Mouse (Mus musculus) kidney, postnatal 0 days (tissue): ENCODE data around the gene Polr2g. TPM values are rescaled to one million over a fixed set of nuclear protein-coding genes. Genes with fewer than 3 reads are reported as not detected.

Experiments
- ATAC-seq: fragments of 200-750 bp; cut with Nextera tagmentation; replicated peaks from 2 replicates; pipeline ENCODE4 v1.8.0; 2017; ENCODE audit warnings: low read depth, moderate number of reproducible peaks, moderate TSS enrichment, moderate library complexity; ENCODE audit not compliant: low FRiP score
- DNase-seq: peaks from one replicate; pipeline ENCODE4 v3.0.0-alpha.2; 2016; ENCODE audit warnings: low spot score
- H3K27ac ChIP-seq: fragments of 300-500 bp; sonication (generic); 2 replicates; pipeline ENCODE4 v1.5.1; 2014; ENCODE audit warnings: mild to moderate bottlenecking
- H3K27me3 ChIP-seq: fragments of 300-500 bp; sonication (generic); 2 replicates; pipeline ENCODE4 v1.6.1; 2014; ENCODE audit warnings: low read length, mixed read lengths; ENCODE audit not compliant: insufficient read depth
- H3K36me3 ChIP-seq: fragments of 300-500 bp; sonication (generic); 2 replicates; pipeline ENCODE4 v1.6.1; 2014; ENCODE audit warnings: low read length, mixed read lengths; ENCODE audit not compliant: insufficient read depth
- H3K4me1 ChIP-seq: fragments of 300-500 bp; sonication (generic); replicated peaks from 2 replicates; pipeline ENCODE4 v1.6.1; 2014; ENCODE audit warnings: antibody characterized with exemption, low read length, mixed read lengths; ENCODE audit not compliant: insufficient read depth
- H3K4me2 ChIP-seq: fragments of 300-500 bp; sonication (generic); 2 replicates; pipeline ENCODE4 v1.6.1; 2014; ENCODE audit warnings: mild to moderate bottlenecking, low read length, moderate library complexity, mixed read lengths
- H3K4me3 ChIP-seq: fragments of 300-500 bp; sonication (generic); replicated peaks from 2 replicates; pipeline ENCODE4 v1.5.1; 2014; ENCODE audit warnings: low read depth, low read length
- H3K9ac ChIP-seq: fragments of 300-500 bp; sonication (generic); 2 replicates; pipeline ENCODE4 v1.6.1; 2014; ENCODE audit warnings: low read depth, low read length
- H3K9me3 ChIP-seq: fragments of 300-500 bp; sonication (generic); replicated peaks from 2 replicates; pipeline ENCODE4 v1.6.1; 2016; ENCODE audit warnings: low read length, inconsistent platforms, mixed read lengths
- CTCF ChIP-seq: IDR thresholded peaks from 2 replicates; pipeline ENCODE4 v1.5.1; 2016; ENCODE audit warnings: antibody characterized with exemption, low read depth, mild to moderate bottlenecking, moderate library complexity
- WGBS: fragments of 180-500 bp; shearing (Covaris S2); extraction: QIAGEN DNeasy Blood & Tissue Kit; methylation state at CpG from one replicate; pipeline ENCODE4 v1.1.7; 2014; 5-methylcytosine and 5-hydroxymethylcytosine counted together
- polyA plus RNA-seq: library from polyadenylated mRNA; unstranded; fragments of >200 nt; fragmentation: Nextera tagmentation; extraction: Ambion mirVana; gene quantifications from 2 replicates; pipeline ENCODE4 v1.2.1, GENCODE M21; 2015

Polr2g gene
- polyA plus RNA-seq = 185 and 187 TPM in 2 replicates

- H3K4me1 ChIP-seq = peaks cover 13% of the 10 kb centered on the region; the same call in 1 of the 2 replicates
- no peaks in the 10 kb centered on the region for H3K9me3 ChIP-seq
- no peak for TF ChIP-seq CTCF
- peak; percentile 78 for ATAC-seq
- whole genome bisulfite sequencing = under 1% methylated on average over 25 of the region's 25 CpGs
- H3K36me3 ChIP-seq = peaks cover 20% of the 10 kb centered on the region
- peak within 1 kb of the TSS; percentile 61 for H3K4me2 ChIP-seq
- peak within 1 kb of the TSS; percentile 71 for H3K27ac ChIP-seq
- H3K9ac ChIP-seq = peak within 1 kb of the TSS; percentile 69
- H3K27me3 ChIP-seq = no peaks in the 10 kb centered on the region
- DNase-seq = peak; percentile 98
- peak within 1 kb of the TSS; percentile 56 for H3K4me3 ChIP-seq
Observed at GRCm38 (mm10) chr19:8798264-8798946, at the start of gene Polr2g. Gene Polr2g, minus strand, starts transcription at chr19:8798577.

GRCm38 (mm10) chr19:8844371-8845129, 46.2 kb upstream of the Polr2g start:
- DNase-seq (peak; percentile 90), ATAC-seq (no peak)
- 60% methylated on average over 5 of the region's 5 CpGs for WGBS

GRCm38 (mm10) chr19:8842961-8843360, 44.6 kb upstream of the Polr2g start:
- no peak overlapping the region for H3K4me3 ChIP-seq
- H3K9me3 ChIP-seq = no peaks in the 10 kb centered on the region
- 0 out of 2 replicates have a peak, but pooled peaks cover 20% of the 10 kb centered on the region for H3K36me3 ChIP-seq
- no peak overlapping the region for H3K9ac ChIP-seq
- H3K27ac ChIP-seq = no peak overlapping the region
- H3K4me2 ChIP-seq = no peak overlapping the region
- ATAC-seq = no peak
- TF ChIP-seq CTCF = no peak
- peaks cover 23% of the 10 kb centered on the region for H3K4me1 ChIP-seq
- WGBS = 90% methylated on average over 6 of the region's 6 CpGs
- DNase-seq = no peak
- no peaks in the 10 kb centered on the region for H3K27me3 ChIP-seq

More at GRCm38 (mm10) chr19:8844371-8845129, 46.2 kb upstream of the Polr2g start:
- peaks cover 11% of the 10 kb centered on the region for H3K4me1 ChIP-seq
- H3K9ac ChIP-seq = no peak overlapping the region
- H3K4me3 ChIP-seq = no peak overlapping the region
- H3K9me3 ChIP-seq = no peaks in the 10 kb centered on the region
- H3K27me3 ChIP-seq = no peaks in the 10 kb centered on the region
- H3K36me3 ChIP-seq = 0 out of 2 replicates have a peak, but pooled peaks cover 20% of the 10 kb centered on the region
- TF ChIP-seq CTCF = peak; percentile 85
- H3K4me2 ChIP-seq = no peak overlapping the region
- H3K27ac ChIP-seq = no peak overlapping the region

GRCm38 (mm10) chr19:8841012-8841411, 42.6 kb upstream of the Polr2g start:
- Histone ChIP-seq H3K4me2 (peak overlapping the region; percentile 79), H3K9me3 (no peaks in the 10 kb centered on the region), H3K9ac (peak overlapping the region; percentile 63), H3K27ac (peak overlapping the region; percentile 52; the same call in 1 of the 2 replicates), H3K36me3 (0 out of 2 replicates have a peak, but pooled peaks cover 10% of the 10 kb centered on the region), H3K4me3 (no peak overlapping the region; the same call in 1 of the 2 replicates), H3K27me3 (no peaks in the 10 kb centered on the region), H3K4me1 (peaks cover 23% of the 10 kb centered on the region)
- no peak for TF ChIP-seq CTCF
- WGBS = 85% methylated on average over 7 of the region's 7 CpGs
- DNase-seq (no peak), ATAC-seq (no peak)

GRCm38 (mm10) chr19:8839908-8840791, 41.8 kb upstream of the Polr2g start:
- peak; percentile 57 for ATAC-seq
- TF ChIP-seq CTCF = no peak; the same call in 1 of the 2 replicates
- WGBS = 22% methylated on average over 29 of the region's 29 CpGs
- no peaks in the 10 kb centered on the region for H3K27me3 ChIP-seq
- peak overlapping the region; percentile 79 for H3K4me2 ChIP-seq
- peak overlapping the region; percentile 46 for H3K4me3 ChIP-seq
- peaks cover 23% of the 10 kb centered on the region for H3K4me1 ChIP-seq
- H3K9me3 ChIP-seq = no peaks in the 10 kb centered on the region
- peak; percentile 84 for DNase-seq
- peak overlapping the region; percentile 63 for H3K9ac ChIP-seq
- H3K27ac ChIP-seq = peak overlapping the region; percentile 52
- H3K36me3 ChIP-seq = 0 out of 2 replicates have a peak, but pooled peaks cover 5% of the 10 kb centered on the region
